Mouse (Mus musculus) intestine, embryonic 14.5 days (tissue): ENCODE results near the gene Ly6c2. TPM values are rescaled to one million over a fixed set of nuclear protein-coding genes. Genes with fewer than 3 reads are reported as not detected.
"Not testable (repeated sequence)": the region's sequence is repeated elsewhere in the genome, so short reads cannot be mapped to it uniquely, and the experiment has no call there.

ENCODE experiments used
- ATAC-seq: fragments of 200-750 bp; cut with Nextera tagmentation; replicated peaks from 2 replicates; pipeline ENCODE4 v1.8.0; 2017; ENCODE audit warnings: low read depth, moderate number of reproducible peaks, moderate TSS enrichment, moderate library complexity; ENCODE audit not compliant: low FRiP score, low TSS enrichment
- DNase-seq: peaks from one replicate; pipeline ENCODE4 v3.0.0-alpha.2; 2018; ENCODE audit warnings: low spot score
- H3K27ac ChIP-seq: fragments of 300-500 bp; sonication (generic); 2 replicates; pipeline ENCODE4 v1.5.1; 2014; ENCODE audit warnings: low read depth, mild to moderate bottlenecking, control low read depth
- H3K27me3 ChIP-seq: fragments of 300-500 bp; sonication (generic); replicated peaks from 2 replicates; pipeline ENCODE4 v1.6.1; 2014; ENCODE audit warnings: low read length, control low read depth; ENCODE audit not compliant: control insufficient read depth, insufficient read depth
- H3K36me3 ChIP-seq: fragments of 300-500 bp; sonication (generic); 2 replicates; pipeline ENCODE4 v1.6.1; 2014; ENCODE audit warnings: low read length, control low read depth; ENCODE audit not compliant: control insufficient read depth, insufficient read depth
- H3K4me1 ChIP-seq: fragments of 300-500 bp; sonication (generic); replicated peaks from 2 replicates; pipeline ENCODE4 v1.6.1; 2014; ENCODE audit warnings: low read length, control low read depth, mixed read lengths; ENCODE audit not compliant: control insufficient read depth, insufficient read depth
- H3K4me2 ChIP-seq: fragments of 300-500 bp; sonication (generic); 2 replicates; pipeline ENCODE4 v1.6.1; 2014; ENCODE audit warnings: low read length
- H3K4me3 ChIP-seq: fragments of 300-500 bp; sonication (generic); 2 replicates; pipeline ENCODE4 v1.5.1; 2014; ENCODE audit warnings: low read depth, low read length, control low read depth, mixed read lengths
- H3K9ac ChIP-seq: fragments of 300-500 bp; sonication (generic); 2 replicates; pipeline ENCODE4 v1.6.1; 2014; ENCODE audit warnings: mild to moderate bottlenecking, low read length
- H3K9me3 ChIP-seq: fragments of 300-500 bp; sonication (generic); 2 replicates; pipeline ENCODE4 v1.6.1; 2016; ENCODE audit warnings: low read length, control low read depth; ENCODE audit not compliant: control insufficient read depth
- WGBS: fragments of 180-500 bp; shearing (Covaris S2); extraction: QIAGEN DNeasy Blood & Tissue Kit; methylation state at CpG from one replicate; pipeline ENCODE4 v1.1.7; 2014; 5-methylcytosine and 5-hydroxymethylcytosine counted together
- polyA plus RNA-seq: library from polyadenylated mRNA; unstranded; fragments of >200 nt; fragmentation: Nextera tagmentation; extraction: Ambion mirVana; gene quantifications from 2 replicates; pipeline ENCODE4 v1.2.1, GENCODE M21; 2014

Gene Ly6c2
- polyA plus RNA-seq, 1 experiment from 2014 or later: 1.2 TPM

GRCm38 (mm10) chr15:75132346-75132745 lies 20.6 kb upstream of the Ly6c2 start:
- not testable (repeated sequence) for ATAC-seq, H3K4me2 ChIP-seq, H3K4me1 ChIP-seq, H3K27ac ChIP-seq, H3K9me3 ChIP-seq, H3K36me3 ChIP-seq, H3K4me3 ChIP-seq, H3K27me3 ChIP-seq, DNase-seq, H3K9ac ChIP-seq
- WGBS: 78% methylated on average over 2 of the region's 2 CpGs

GRCm38 (mm10) chr15:75120066-75120465 lies 8.3 kb upstream of the Ly6c2 start:
- no peaks in the 10 kb centered on the region for H3K36me3 ChIP-seq
- H3K4me1 ChIP-seq: no peaks in the 10 kb centered on the region
- H3K9ac ChIP-seq: no peak overlapping the region
- H3K9me3 ChIP-seq: no peaks in the 10 kb centered on the region
- H3K4me3 ChIP-seq: no peak overlapping the region
- DNase-seq (no peak), ATAC-seq (no peak)
- H3K27me3 ChIP-seq: no peaks in the 10 kb centered on the region
- H3K4me2 ChIP-seq: no peak overlapping the region
- 17% methylated on average over 2 of the region's 2 CpGs for WGBS
- no peak overlapping the region for H3K27ac ChIP-seq

GRCm38 (mm10) chr15:75118742-75119141 lies 7.0 kb upstream of the Ly6c2 start:
- H3K9me3 ChIP-seq, H3K4me3 ChIP-seq, H3K4me2 ChIP-seq, H3K27me3 ChIP-seq, H3K27ac ChIP-seq, ATAC-seq, H3K9ac ChIP-seq, H3K4me1 ChIP-seq, H3K36me3 ChIP-seq: not testable (repeated sequence)
- peak; percentile 70 for DNase-seq
- WGBS: 18% methylated on average over 5 of the region's 7 CpGs

GRCm38 (mm10) chr15:75117481-75117880 lies 5.7 kb upstream of the Ly6c2 start:
- H3K27me3 ChIP-seq, ATAC-seq, H3K4me1 ChIP-seq, H3K27ac ChIP-seq, H3K9ac ChIP-seq, H3K9me3 ChIP-seq, H3K4me2 ChIP-seq, DNase-seq, H3K4me3 ChIP-seq, H3K36me3 ChIP-seq: not testable (repeated sequence)
- 89% methylated on average over 5 of the region's 5 CpGs for WGBS

- no peaks in the 10 kb centered on the region for H3K36me3 ChIP-seq
- H3K4me3 ChIP-seq: no peak overlapping the region
- ATAC-seq (no peak), DNase-seq (no peak)
- WGBS: 85% methylated on average over 2 of the region's 2 CpGs
- H3K9me3 ChIP-seq: no peaks in the 10 kb centered on the region
- no peak overlapping the region for H3K27ac ChIP-seq
- no peak overlapping the region for H3K9ac ChIP-seq
- H3K27me3 ChIP-seq: no peaks in the 10 kb centered on the region
- no peak overlapping the region for H3K4me2 ChIP-seq
- no peaks in the 10 kb centered on the region for H3K4me1 ChIP-seq
Measured at GRCm38 (mm10) chr15:75116525-75116924, 4.8 kb upstream of the Ly6c2 start.

GRCm38 (mm10) chr15:75110424-75110823 lies 1.3 kb downstream of the Ly6c2 start:
- not testable (repeated sequence) for H3K9me3 ChIP-seq, H3K27me3 ChIP-seq, H3K4me3 ChIP-seq, H3K4me1 ChIP-seq, H3K9ac ChIP-seq, H3K27ac ChIP-seq, H3K36me3 ChIP-seq, DNase-seq, H3K4me2 ChIP-seq, ATAC-seq
- 33% methylated on average over 2 of the region's 5 CpGs for WGBS

- DNase-seq: no peak
- Histone ChIP-seq H3K9ac (no peak overlapping the region), H3K4me3 (no peak overlapping the region), H3K27me3 (no peaks in the 10 kb centered on the region), H3K27ac (no peak overlapping the region), H3K4me1 (no peaks in the 10 kb centered on the region), H3K36me3 (no peaks in the 10 kb centered on the region), H3K4me2 (no peak overlapping the region), H3K9me3 (no peaks in the 10 kb centered on the region)
- ATAC-seq: no peak
- WGBS: 77% methylated on average over 10 of the region's 10 CpGs
Measured at GRCm38 (mm10) chr15:75099261-75099660, 12.5 kb downstream of the Ly6c2 start.

- not testable (repeated sequence) for H3K27me3 ChIP-seq, H3K27ac ChIP-seq, H3K4me3 ChIP-seq, H3K9ac ChIP-seq, H3K4me2 ChIP-seq, ATAC-seq, H3K4me1 ChIP-seq, DNase-seq, H3K9me3 ChIP-seq, H3K36me3 ChIP-seq
- WGBS: 15% methylated on average over 2 of the region's 2 CpGs
Measured at GRCm38 (mm10) chr15:75088041-75088440, 23.7 kb downstream of the Ly6c2 start.

- 86% methylated on average over 4 of the region's 4 CpGs for WGBS
- no peaks in the 10 kb centered on the region for H3K36me3 ChIP-seq
- H3K4me2 ChIP-seq: no peak overlapping the region
- H3K4me1 ChIP-seq: no peaks in the 10 kb centered on the region
- H3K9ac ChIP-seq: no peak overlapping the region
- no peak overlapping the region for H3K27ac ChIP-seq
- no peaks in the 10 kb centered on the region for H3K9me3 ChIP-seq
- H3K4me3 ChIP-seq: no peak overlapping the region
- DNase-seq: no peak
- no peaks in the 10 kb centered on the region for H3K27me3 ChIP-seq
- ATAC-seq: no peak
Measured at GRCm38 (mm10) chr15:75069965-75070364, 41.8 kb downstream of the Ly6c2 start.
